In genomic region chr1:53291197-53291596, GRCm38 (mm10) we compare ENCODE assay signal across 24 mouse cellular contexts. TPM values are rescaled to one million over a fixed set of nuclear protein-coding genes. Genes with fewer than 3 reads are reported as not detected.
DNase-seq lines count a peak whose midpoint lies in the region; ATAC-seq and TF ChIP-seq lines count a peak whose summit lies in the region.
"Had no signal": no experiment of that assay in that cellular context is flagged by ENCODE, and none has a peak within 500 bp of the region (broad histone marks: within the 10 kb centered on the region; RNA-seq: fewer than 3 reads in every experiment).

No protein-coding gene starts in this region.

- H3K4me2 ChIP-seq in liver, embryonic 12.5 days = no peak overlapping the region
- no peak overlapping the region for H3K4me2 ChIP-seq in intestine, embryonic 16.5 days (ENCODE audit: low read depth, low read length)
- H3K4me2 ChIP-seq: embryonic facial prominence, embryonic 12.5 days; forebrain, embryonic 13.5 days; forebrain, embryonic 15.5 days had no signal

- H3K27ac ChIP-seq in liver, adult 2 months (replicated peaks; ENCODE audit: insufficient read depth, low read depth, low read length) = peak overlapping the region; percentile 63
- no peak overlapping the region for H3K27ac ChIP-seq in liver, embryonic 12.5 days
- no peak overlapping the region for H3K27ac ChIP-seq in intestine, embryonic 16.5 days (ENCODE audit: low read length)
- H3K27ac ChIP-seq: embryonic facial prominence, embryonic 10.5 days; embryonic facial prominence, embryonic 12.5 days; forebrain, embryonic 13.5 days; forebrain, embryonic 15.5 days had no signal

- DNase-seq in kidney, adult 9 months = peak; percentile 21
- DNase-seq in kidney, postnatal 36 days = no peak
- DNase-seq in liver, adult 2 months (ENCODE audit: extremely low read depth, low read depth, low spot score) = peak; percentile 93
- DNase-seq in spleen, adult 18-20 months = no peak
- no peak for DNase-seq in c-Kit-positive CD71-positive TER-119-positive erythroid progenitor cells, embryonic 14.5 days (ENCODE audit: low spot score)
- DNase-seq: adrenal gland, adult 2 months; adrenal gland, postnatal 10 days; adrenal gland, postnatal 25 days; cerebellum, adult 11-12 months; cerebellum, adult 2 months; cerebellum, adult 9-10 months; cerebellum, postnatal 10 days; cerebellum, postnatal 25 days had no signal

- H3K79me2 ChIP-seq in liver, adult 2 months (ENCODE audit: control insufficient read depth, insufficient read depth, low read length) = peaks cover 10% of the 10 kb centered on the region; the same call in 1 of the 2 replicates

- H3K9ac ChIP-seq in liver, adult 2 months (ENCODE audit: low read depth, low read length) = no peak overlapping the region
- no peak overlapping the region for H3K9ac ChIP-seq in liver, embryonic 12.5 days
- no peak overlapping the region for H3K9ac ChIP-seq in intestine, embryonic 16.5 days (ENCODE audit: low read depth, low read length)
- H3K9ac ChIP-seq: embryonic facial prominence, embryonic 12.5 days; forebrain, embryonic 13.5 days; forebrain, embryonic 15.5 days had no signal

- H3K4me1 ChIP-seq in liver, adult 2 months (ENCODE audit: control insufficient read depth, insufficient read depth, low read length) = peaks cover 15% of the 10 kb centered on the region
- peaks cover 7% of the 10 kb centered on the region for H3K4me1 ChIP-seq in liver, embryonic 12.5 days
- H3K4me1 ChIP-seq in intestine, embryonic 16.5 days (ENCODE audit: control insufficient read depth, insufficient read depth, low read length) = no peaks in the 10 kb centered on the region
- H3K4me1 ChIP-seq: embryonic facial prominence, embryonic 12.5 days; forebrain, embryonic 13.5 days had no signal

- no peaks in the 10 kb centered on the region for H3K27me3 ChIP-seq in liver, adult 2 months (ENCODE audit: control insufficient read depth, insufficient read depth, low read length)
- no peaks in the 10 kb centered on the region for H3K27me3 ChIP-seq in liver, embryonic 12.5 days (replicated peaks)
- no peaks in the 10 kb centered on the region for H3K27me3 ChIP-seq in intestine, embryonic 16.5 days (replicated peaks; ENCODE audit: control insufficient read depth, insufficient read depth, low read length)
- H3K27me3 ChIP-seq: embryonic facial prominence, embryonic 12.5 days; forebrain, embryonic 13.5 days; forebrain, embryonic 15.5 days had no signal

- ATAC-seq in liver, embryonic 12.5 days = no peak
- ATAC-seq in intestine, embryonic 16.5 days = 0 out of 2 replicates have a peak, but pooled peaks have one; percentile 56
- ATAC-seq: forebrain, embryonic 13.5 days; forebrain, embryonic 15.5 days had no signal

- H3K36me3 ChIP-seq in liver, adult 2 months (ENCODE audit: control insufficient read depth, insufficient read depth, low read length) = no peaks in the 10 kb centered on the region
- peaks cover 13% of the 10 kb centered on the region for H3K36me3 ChIP-seq in liver, embryonic 12.5 days
- 0 out of 2 replicates have a peak, but pooled peaks cover 3% of the 10 kb centered on the region for H3K36me3 ChIP-seq in intestine, embryonic 16.5 days (ENCODE audit: control insufficient read depth, insufficient read depth, low read length)
- H3K36me3 ChIP-seq: embryonic facial prominence, embryonic 12.5 days; forebrain, embryonic 15.5 days had no signal

- no peak for TF ChIP-seq POLR2A in liver, adult 2 months (IDR thresholded peaks at IDR 0.05; ENCODE audit: extremely low read depth, insufficient read depth, low read length)

- no peak for TF ChIP-seq CTCF in liver, adult 2 months (IDR thresholded peaks at IDR 0.05; ENCODE audit: low read depth, low read length)

- WGBS in liver, adult 2 months = 18% methylated on average over 3 of the region's 3 CpGs
- 78% methylated on average over 3 of the region's 3 CpGs for WGBS in liver, embryonic 12.5 days (ENCODE audit: insufficient replicate concordance)
- WGBS in intestine, embryonic 16.5 days = 63% methylated on average over 3 of the region's 3 CpGs

- no peak overlapping the region for H3K4me3 ChIP-seq in liver, adult 2 months (ENCODE audit: insufficient read depth, low read depth, low read length)
- H3K4me3 ChIP-seq in liver, embryonic 12.5 days = no peak overlapping the region
- H3K4me3 ChIP-seq in intestine, embryonic 16.5 days (ENCODE audit: low read length) = no peak overlapping the region
- H3K4me3 ChIP-seq: embryonic facial prominence, embryonic 10.5 days; embryonic facial prominence, embryonic 12.5 days; forebrain, embryonic 13.5 days; forebrain, embryonic 15.5 days had no signal

- no peaks in the 10 kb centered on the region for H3K9me3 ChIP-seq in liver, embryonic 12.5 days (replicated peaks)
- no peaks in the 10 kb centered on the region for H3K9me3 ChIP-seq in intestine, embryonic 16.5 days (ENCODE audit: control insufficient read depth, low read length)
- H3K9me3 ChIP-seq: embryonic facial prominence, embryonic 10.5 days; embryonic facial prominence, embryonic 12.5 days; forebrain, embryonic 13.5 days; forebrain, embryonic 15.5 days had no signal

RNA-seq across cellular contexts. Expression of gene Pms1, which starts 5.6 kb away (rescaled TPM):
- total RNA-seq in liver, adult 2 months (2014; rRNA removed) = 5.6 and 7.9 TPM in 2 replicates
- polyA plus RNA-seq in liver, adult 2 months (2012; rRNA removed) = 0.85 and 2.5 TPM in 2 replicates
- 14.9 and 15.2 TPM in 2 replicates for polyA plus RNA-seq in liver, embryonic 12.5 days (2016; fragmentation: Nextera tagmentation; extraction: Ambion mirVana)
- polyA plus RNA-seq in intestine, embryonic 16.5 days (2015; fragmentation: Nextera tagmentation; extraction: Ambion mirVana) = 11.3 and 12.2 TPM in 2 replicates

RNA-seq across cellular contexts. Expression of gene Ormdl1, which starts 5.7 kb away (rescaled TPM):
- total RNA-seq in liver, adult 2 months (2014; rRNA removed) = 38.5 and 45.7 TPM in 2 replicates
- 9.4 and 14.1 TPM in 2 replicates for polyA plus RNA-seq in liver, adult 2 months (2012; rRNA removed)
- polyA plus RNA-seq in liver, embryonic 12.5 days (2016; fragmentation: Nextera tagmentation; extraction: Ambion mirVana) = 31.8 and 33.0 TPM in 2 replicates
- 54.6 and 54.8 TPM in 2 replicates for polyA plus RNA-seq in intestine, embryonic 16.5 days (2015; fragmentation: Nextera tagmentation; extraction: Ambion mirVana)

RNA-seq across cellular contexts. Expression of gene Gm28778, which starts 5.7 kb away (rescaled TPM):
- total RNA-seq in liver, adult 2 months (2014; rRNA removed) = 4.6 TPM in 1 of 2 replicates, not detected in the other
- 21.7 and 27.3 TPM in 2 replicates for polyA plus RNA-seq in liver, adult 2 months (2012; rRNA removed)
- polyA plus RNA-seq in liver, embryonic 12.5 days (2016; fragmentation: Nextera tagmentation; extraction: Ambion mirVana) = not detected in 2 replicates
- polyA plus RNA-seq in intestine, embryonic 16.5 days (2015; fragmentation: Nextera tagmentation; extraction: Ambion mirVana) = not detected in 2 replicates
- total RNA-seq: adrenal gland, adult 2 months; adrenal gland, postnatal 10 days; adrenal gland, postnatal 25 days; adrenal gland, postnatal 4 days; MEL had no signal
- polyA plus RNA-seq: C2C12; embryonic facial prominence, embryonic 10.5 days; embryonic facial prominence, embryonic 12.5 days; embryonic facial prominence, embryonic 14.5 days; forebrain, embryonic 11.5 days; forebrain, embryonic 13.5 days; forebrain, embryonic 15.5 days had no signal

RNA-seq across cellular contexts. Expression of gene Osgepl1, which starts 22.2 kb away (rescaled TPM):
- 18.9 and 25.4 TPM in 2 replicates for total RNA-seq in liver, adult 2 months (2014; rRNA removed)
- 6.0 TPM in 2 replicates for polyA plus RNA-seq in liver, adult 2 months (2012; rRNA removed)
- polyA plus RNA-seq in liver, embryonic 12.5 days (2016; fragmentation: Nextera tagmentation; extraction: Ambion mirVana) = 25.6 and 26.1 TPM in 2 replicates
- 25.2 and 25.7 TPM in 2 replicates for polyA plus RNA-seq in intestine, embryonic 16.5 days (2015; fragmentation: Nextera tagmentation; extraction: Ambion mirVana)

Comparison
In these comparisons a context has a peak if more than half of its experiments do, and no peak if none do; other contexts are left out.
1. DNase-seq: peak in kidney, adult 9 months (single experiment) and liver, adult 2 months (single experiment); none in kidney, postnatal 36 days (0 of 2), spleen, adult 18-20 months (0 of 2) and c-Kit-positive CD71-positive TER-119-positive erythroid progenitor cells, embryonic 14.5 days (single experiment).
2. RNA of gene Gm28778, which starts 5.7 kb away (polyA plus RNA-seq): 21.7 to 27.3 TPM in liver, adult 2 months; not detected in liver, embryonic 12.5 days and not detected in intestine, embryonic 16.5 days; every median in the first group is over 10 times any median in the second.